Mouse (Mus musculus) lung, embryonic 16.5 days (tissue): ENCODE measurements around the gene Col4a6. TPM values are rescaled to one million over a fixed set of nuclear protein-coding genes. Genes with fewer than 3 reads are reported as not detected.
A peak's percentile ranks its signal among the peaks of the same experiment; 100 is the strongest.

Source experiments
- ATAC-seq: fragments of 200-750 bp; cut with Nextera tagmentation; 2 replicates; pipeline ENCODE4 v1.8.0; 2017; ENCODE audit warnings: low read depth, mild to moderate bottlenecking, moderate library complexity
- H3K27ac ChIP-seq: fragments of 300-500 bp; sonication (generic); 2 replicates; pipeline ENCODE4 v1.5.1; 2014; ENCODE audit warnings: mild to moderate bottlenecking, control low read depth, low read length
- H3K27me3 ChIP-seq: fragments of 300-500 bp; sonication (generic); 2 replicates; pipeline ENCODE4 v1.6.1; 2014; ENCODE audit warnings: low read depth, low read length, mixed read lengths; ENCODE audit not compliant: control insufficient read depth, insufficient read depth
- H3K36me3 ChIP-seq: fragments of 300-500 bp; sonication (generic); 2 replicates; pipeline ENCODE4 v1.6.1; 2014; ENCODE audit warnings: low read length; ENCODE audit not compliant: control insufficient read depth, insufficient read depth
- H3K4me1 ChIP-seq: fragments of 300-500 bp; sonication (generic); replicated peaks from 2 replicates; pipeline ENCODE4 v1.6.1; 2014; ENCODE audit warnings: low read length, mixed read lengths; ENCODE audit not compliant: control insufficient read depth, insufficient read depth
- H3K4me2 ChIP-seq: fragments of 300-500 bp; sonication (generic); 2 replicates; pipeline ENCODE4 v1.6.1; 2014; ENCODE audit warnings: low read depth, low read length, control low read depth
- H3K4me3 ChIP-seq: fragments of 300-500 bp; sonication (generic); 2 replicates; pipeline ENCODE4 v1.5.1; 2014; ENCODE audit warnings: mild to moderate bottlenecking, low read length, control low read depth
- H3K9ac ChIP-seq: fragments of 300-500 bp; sonication (generic); 2 replicates; pipeline ENCODE4 v1.6.1; 2014; ENCODE audit warnings: low read length, control low read depth
- H3K9me3 ChIP-seq: fragments of 300-500 bp; sonication (generic); 2 replicates; pipeline ENCODE4 v1.6.1; 2016; ENCODE audit warnings: low read length; ENCODE audit not compliant: control insufficient read depth
- WGBS: fragments of 180-500 bp; shearing (Covaris S2); extraction: QIAGEN DNeasy Blood & Tissue Kit; methylation state at CpG from one replicate; pipeline ENCODE4 v1.1.7; 2014; 5-methylcytosine and 5-hydroxymethylcytosine counted together
- polyA plus RNA-seq: library from polyadenylated mRNA; unstranded; fragments of >200 nt; fragmentation: Nextera tagmentation; extraction: Ambion mirVana; gene quantifications from 2 replicates; pipeline ENCODE4 v1.2.1, GENCODE M21; 2015

Col4a6 gene
- polyA plus RNA-seq, 1 experiment from 2014 or later, result 8.9 TPM

DNA sequence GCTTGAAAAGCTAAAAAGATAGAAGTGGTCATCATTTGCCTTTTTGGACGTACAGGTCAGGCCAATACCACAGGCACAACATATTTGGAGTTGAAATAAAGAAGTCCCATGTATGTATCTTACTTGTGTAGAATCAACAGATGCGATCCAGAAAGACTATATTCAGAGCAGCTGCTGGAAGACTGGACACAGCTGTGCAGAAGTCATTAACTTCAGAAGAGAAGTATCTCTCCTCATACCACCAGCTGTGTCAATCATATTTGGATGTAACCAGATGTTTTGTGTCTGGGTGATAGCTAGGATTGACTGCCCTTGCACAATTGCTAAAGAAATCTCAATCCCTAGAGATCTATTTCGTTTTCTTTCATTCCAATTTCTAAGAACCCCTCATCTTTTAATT lies 77.6 kb downstream of the Col4a6 start:
- H3K27ac ChIP-seq, result no peak overlapping the region
- H3K36me3 ChIP-seq, result no peaks in the 10 kb centered on the region
- 53% methylated on average over 3 of the region's 3 CpGs for WGBS
- H3K4me2 ChIP-seq, result no peak overlapping the region
- H3K9me3 ChIP-seq, result no peaks in the 10 kb centered on the region
- no peaks in the 10 kb centered on the region for H3K4me1 ChIP-seq
- no peak overlapping the region for H3K4me3 ChIP-seq
- H3K9ac ChIP-seq, result no peak overlapping the region
- no peaks in the 10 kb centered on the region for H3K27me3 ChIP-seq
- ATAC-seq, result peak; percentile 81

GRCm38 (mm10) chrX:141385399-141386105 lies 88.3 kb downstream of the Col4a6 start:
- H3K4me2 ChIP-seq, result no peak overlapping the region
- no peaks in the 10 kb centered on the region for H3K4me1 ChIP-seq
- H3K4me3 ChIP-seq, result no peak overlapping the region
- no peak for ATAC-seq
- H3K27ac ChIP-seq, result no peak overlapping the region
- H3K27me3 ChIP-seq, result no peaks in the 10 kb centered on the region; the same call in 1 of the 2 replicates
- no peak overlapping the region for H3K9ac ChIP-seq
- 67% methylated on average over 3 of the region's 3 CpGs for WGBS
- no peaks in the 10 kb centered on the region for H3K9me3 ChIP-seq
- no peaks in the 10 kb centered on the region for H3K36me3 ChIP-seq

- no peaks in the 10 kb centered on the region for H3K36me3 ChIP-seq
- no peak overlapping the region for H3K27ac ChIP-seq
- no peak for ATAC-seq
- H3K4me2 ChIP-seq, result no peak overlapping the region
- H3K9me3 ChIP-seq, result no peaks in the 10 kb centered on the region
- no peaks in the 10 kb centered on the region for H3K4me1 ChIP-seq
- no peaks in the 10 kb centered on the region; the same call in 1 of the 2 replicates for H3K27me3 ChIP-seq
- no peak overlapping the region for H3K4me3 ChIP-seq
- no peak overlapping the region for H3K9ac ChIP-seq
- 54% methylated on average over 2 of the region's 2 CpGs for WGBS
Measured at GRCm38 (mm10) chrX:141384632-141385031, 89.2 kb downstream of the Col4a6 start.

DNA sequence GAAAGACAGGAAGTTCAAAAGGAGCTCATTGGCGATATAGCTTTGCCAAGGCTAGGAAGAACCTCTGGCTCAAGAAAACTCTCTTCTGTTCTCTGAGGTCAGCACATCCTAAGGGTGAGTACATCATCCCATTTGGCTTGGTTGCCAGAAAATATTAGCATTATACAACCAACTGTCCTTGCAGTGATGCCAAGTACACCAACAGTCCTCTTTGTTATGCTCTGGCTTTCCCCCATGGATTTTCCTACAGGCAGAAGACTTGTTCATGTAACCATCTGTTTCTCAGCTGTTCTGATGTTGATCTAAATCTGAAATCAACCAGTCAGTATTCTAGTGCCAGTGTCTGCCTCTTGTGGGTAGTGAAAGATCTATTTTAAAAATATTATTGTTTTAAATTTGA lies 103.6 kb downstream of the Col4a6 start:
- Histone ChIP-seq H3K36me3 (no peaks in the 10 kb centered on the region), H3K4me3 (no peak overlapping the region), H3K9ac (no peak overlapping the region), H3K4me2 (no peak overlapping the region), H3K4me1 (no peaks in the 10 kb centered on the region), H3K9me3 (no peaks in the 10 kb centered on the region), H3K27ac (no peak overlapping the region), H3K27me3 (no peaks in the 10 kb centered on the region)
- WGBS, result 71% methylated on average over 1 of the region's 1 CpGs
- no peak for ATAC-seq

DNA sequence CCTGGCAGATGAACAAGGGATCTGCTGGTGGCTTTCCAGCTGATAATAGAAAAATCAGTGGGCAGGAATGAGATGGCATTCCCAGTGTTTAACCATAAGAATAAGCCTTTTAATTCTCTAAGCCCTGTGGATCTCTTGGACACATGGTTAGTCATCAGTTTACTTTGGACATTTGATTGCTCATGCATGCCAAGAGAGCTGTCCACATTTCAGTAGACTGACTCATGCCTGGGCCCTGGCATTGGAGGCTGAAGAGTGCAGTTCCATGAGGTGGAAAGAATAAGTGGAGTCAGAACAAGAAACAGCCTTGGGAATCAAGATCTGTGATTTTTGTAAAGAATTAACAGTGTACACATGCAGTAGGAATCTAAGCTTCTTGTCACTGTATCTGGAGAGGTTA lies 110.5 kb downstream of the Col4a6 start:
- H3K4me3 ChIP-seq, result no peak overlapping the region
- H3K27me3 ChIP-seq, result no peaks in the 10 kb centered on the region
- H3K9me3 ChIP-seq, result no peaks in the 10 kb centered on the region
- no peaks in the 10 kb centered on the region for H3K4me1 ChIP-seq
- no peak for ATAC-seq
- no peaks in the 10 kb centered on the region for H3K36me3 ChIP-seq
- no peak overlapping the region for H3K9ac ChIP-seq
- H3K27ac ChIP-seq, result no peak overlapping the region
- H3K4me2 ChIP-seq, result no peak overlapping the region

DNA sequence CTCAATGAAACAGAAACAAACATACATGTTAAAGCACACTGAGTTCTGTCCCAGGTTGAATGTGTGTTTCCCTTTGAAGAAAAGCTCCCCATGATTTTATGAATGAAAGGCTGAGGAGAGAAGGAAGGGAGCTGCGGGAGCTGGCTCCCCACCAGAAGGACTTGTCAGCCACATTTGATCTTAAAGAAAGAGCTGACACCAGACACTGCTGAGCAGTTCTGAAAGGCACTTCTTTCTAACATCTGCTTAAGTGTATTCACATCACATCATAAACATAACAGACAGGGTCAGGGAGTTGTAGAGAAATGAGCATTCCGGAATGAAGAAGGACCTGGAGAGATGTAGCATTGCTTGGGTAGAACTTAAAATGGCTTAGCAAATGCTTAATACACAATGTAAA lies 132.5 kb downstream of the Col4a6 start:
- H3K27ac ChIP-seq, result no peak overlapping the region
- WGBS, result 19% methylated on average over 2 of the region's 2 CpGs
- no peak for ATAC-seq
- no peaks in the 10 kb centered on the region for H3K9me3 ChIP-seq
- no peak overlapping the region for H3K9ac ChIP-seq
- H3K27me3 ChIP-seq, result no peaks in the 10 kb centered on the region
- no peaks in the 10 kb centered on the region for H3K36me3 ChIP-seq
- no peaks in the 10 kb centered on the region for H3K4me1 ChIP-seq
- H3K4me2 ChIP-seq, result no peak overlapping the region
- no peak overlapping the region for H3K4me3 ChIP-seq

GRCm38 (mm10) chrX:141328044-141328443 lies 145.8 kb downstream of the Col4a6 start:
- Histone ChIP-seq H3K9me3 (no peaks in the 10 kb centered on the region), H3K4me1 (no peaks in the 10 kb centered on the region), H3K27me3 (no peaks in the 10 kb centered on the region; the same call in 1 of the 2 replicates), H3K36me3 (no peaks in the 10 kb centered on the region), H3K9ac (no peak overlapping the region), H3K27ac (no peak overlapping the region), H3K4me3 (no peak overlapping the region), H3K4me2 (no peak overlapping the region)
- 82% methylated on average over 2 of the region's 2 CpGs for WGBS
- no peak for ATAC-seq

GRCm38 (mm10) chrX:141324201-141324600 lies 149.7 kb downstream of the Col4a6 start:
- 25% methylated on average over 3 of the region's 3 CpGs for WGBS
- Histone ChIP-seq H3K27ac (0 out of 2 replicates have a peak overlapping the region, but pooled peaks have one; percentile 36), H3K36me3 (no peaks in the 10 kb centered on the region), H3K9ac (no peak overlapping the region), H3K9me3 (no peaks in the 10 kb centered on the region), H3K4me3 (no peak overlapping the region), H3K4me2 (no peak overlapping the region), H3K27me3 (peaks cover 2% of the 10 kb centered on the region), H3K4me1 (no peaks in the 10 kb centered on the region)
- ATAC-seq, result peak; percentile 59

- WGBS, result 40% methylated on average over 1 of the region's 1 CpGs
Measured at GRCm38 (mm10) chrX:141316217-141316616, 157.7 kb downstream of the Col4a6 start.

More at GRCm38 (mm10) chrX:141316217-141316616, 157.7 kb downstream of the Col4a6 start:
- Histone ChIP-seq H3K4me2 (no peak overlapping the region), H3K4me3 (no peak overlapping the region), H3K27me3 (peaks cover 2% of the 10 kb centered on the region), H3K27ac (no peak overlapping the region), H3K9me3 (no peaks in the 10 kb centered on the region), H3K4me1 (0 out of 2 replicates have a peak, but pooled peaks cover 8% of the 10 kb centered on the region), H3K9ac (no peak overlapping the region), H3K36me3 (no peaks in the 10 kb centered on the region)
- no peak for ATAC-seq
